Mouse (Mus musculus): ENCODE measurements around the gene Ndufaf2. TPM values are rescaled to one million over a fixed set of nuclear protein-coding genes. Genes with fewer than 3 reads are reported as not detected.

The Ndufaf2 gene
- polyA plus RNA-seq, 1 experiment from 2014 or later = 55.4 TPM

GRCm38 (mm10) chr13:108118188-108118587 lies 40.2 kb downstream of the Ndufaf2 start:
- Histone ChIP-seq H3K27me3 (replicated peaks) (no peaks in the 10 kb centered on the region), H3K4me1 (peaks cover 30% of the 10 kb centered on the region), H3K36me3 (no peaks in the 10 kb centered on the region), H3K27ac (replicated peaks) (no peak overlapping the region), H3K4me3 (no peak overlapping the region), H3K9ac (no peak overlapping the region), H3K4me2 (no peak overlapping the region), H3K9me3 (no peaks in the 10 kb centered on the region)
- 34% methylated on average over 1 of the region's 1 CpGs for WGBS
- no peak for ATAC-seq (ENCODE audit: extremely low read depth, insufficient number of reproducible peaks, low FRiP score, low TSS enrichment)

GRCm38 (mm10) chr13:108117654-108118053 lies 40.8 kb downstream of the Ndufaf2 start:
- Histone ChIP-seq H3K27ac (replicated peaks) (no peak overlapping the region), H3K27me3 (replicated peaks) (no peaks in the 10 kb centered on the region), H3K4me3 (no peak overlapping the region), H3K36me3 (no peaks in the 10 kb centered on the region), H3K9me3 (no peaks in the 10 kb centered on the region), H3K4me1 (peaks cover 30% of the 10 kb centered on the region), H3K4me2 (no peak overlapping the region), H3K9ac (no peak overlapping the region)
- no peak for ATAC-seq (ENCODE audit: extremely low read depth, insufficient number of reproducible peaks, low FRiP score, low TSS enrichment)

- no peak overlapping the region for H3K9ac ChIP-seq
- no peak overlapping the region for H3K27ac ChIP-seq (replicated peaks)
- no peak overlapping the region for H3K4me3 ChIP-seq
- no peaks in the 10 kb centered on the region for H3K27me3 ChIP-seq (replicated peaks)
- no peaks in the 10 kb centered on the region for H3K36me3 ChIP-seq
- 84% methylated on average over 3 of the region's 3 CpGs for WGBS
- H3K4me2 ChIP-seq = no peak overlapping the region
- ATAC-seq (ENCODE audit: extremely low read depth, insufficient number of reproducible peaks, low FRiP score, low TSS enrichment) = no peak
- H3K9me3 ChIP-seq = no peaks in the 10 kb centered on the region
- peaks cover 21% of the 10 kb centered on the region for H3K4me1 ChIP-seq
These were observed 44.2 kb downstream of the Ndufaf2 start for GRCm38 (mm10) chr13:108114257-108114656.

GRCm38 (mm10) chr13:108113536-108113935 lies 44.9 kb downstream of the Ndufaf2 start:
- Histone ChIP-seq H3K27me3 (replicated peaks) (no peaks in the 10 kb centered on the region), H3K27ac (replicated peaks) (no peak overlapping the region), H3K9ac (no peak overlapping the region), H3K4me1 (peaks cover 17% of the 10 kb centered on the region), H3K4me2 (no peak overlapping the region), H3K36me3 (no peaks in the 10 kb centered on the region), H3K4me3 (no peak overlapping the region), H3K9me3 (no peaks in the 10 kb centered on the region)
- 87% methylated on average over 5 of the region's 5 CpGs for WGBS
- no peak for ATAC-seq (ENCODE audit: extremely low read depth, insufficient number of reproducible peaks, low FRiP score, low TSS enrichment)

GRCm38 (mm10) chr13:108110929-108111328 lies 47.5 kb downstream of the Ndufaf2 start:
- H3K27ac ChIP-seq (replicated peaks) = no peak overlapping the region
- no peak overlapping the region for H3K4me3 ChIP-seq
- H3K27me3 ChIP-seq (replicated peaks) = no peaks in the 10 kb centered on the region
- H3K4me1 ChIP-seq = 0 out of 2 replicates have a peak, but pooled peaks cover 7% of the 10 kb centered on the region
- no peak for ATAC-seq (ENCODE audit: extremely low read depth, insufficient number of reproducible peaks, low FRiP score, low TSS enrichment)
- H3K4me2 ChIP-seq = no peak overlapping the region
- 73% methylated on average over 6 of the region's 6 CpGs for whole genome bisulfite sequencing
- H3K9ac ChIP-seq = no peak overlapping the region
- H3K36me3 ChIP-seq = no peaks in the 10 kb centered on the region
- no peaks in the 10 kb centered on the region for H3K9me3 ChIP-seq

- WGBS = 16% methylated on average over 2 of the region's 2 CpGs
- H3K36me3 ChIP-seq = no peaks in the 10 kb centered on the region
- H3K4me3 ChIP-seq = no peak overlapping the region
- no peaks in the 10 kb centered on the region for H3K9me3 ChIP-seq
- no peak overlapping the region for H3K9ac ChIP-seq
- peaks cover 20% of the 10 kb centered on the region for H3K4me1 ChIP-seq
- ATAC-seq (ENCODE audit: extremely low read depth, insufficient number of reproducible peaks, low FRiP score, low TSS enrichment) = no peak
- H3K27me3 ChIP-seq (replicated peaks) = no peaks in the 10 kb centered on the region
- H3K4me2 ChIP-seq = no peak overlapping the region
- H3K27ac ChIP-seq (replicated peaks) = no peak overlapping the region
These were observed 57.7 kb downstream of the Ndufaf2 start for GRCm38 (mm10) chr13:108100700-108101099.

- H3K9me3 ChIP-seq = no peaks in the 10 kb centered on the region
- ATAC-seq (ENCODE audit: extremely low read depth, insufficient number of reproducible peaks, low FRiP score, low TSS enrichment) = no peak
- no peak overlapping the region for H3K27ac ChIP-seq (replicated peaks)
- WGBS = 40% methylated on average over 7 of the region's 7 CpGs
- no peak overlapping the region for H3K4me3 ChIP-seq
- peak overlapping the region; percentile 42 for H3K4me2 ChIP-seq
- peaks cover 24% of the 10 kb centered on the region for H3K4me1 ChIP-seq
- H3K9ac ChIP-seq = no peak overlapping the region
- H3K36me3 ChIP-seq = no peaks in the 10 kb centered on the region
- H3K27me3 ChIP-seq (replicated peaks) = no peaks in the 10 kb centered on the region
These were observed 62.0 kb downstream of the Ndufaf2 start for GRCm38 (mm10) chr13:108096446-108096845.

GRCm38 (mm10) chr13:108095617-108096016 lies 62.8 kb downstream of the Ndufaf2 start:
- no peak for ATAC-seq (ENCODE audit: extremely low read depth, insufficient number of reproducible peaks, low FRiP score, low TSS enrichment)
- no peak overlapping the region for H3K9ac ChIP-seq
- 69% methylated on average over 7 of the region's 7 CpGs for WGBS
- H3K4me1 ChIP-seq = peaks cover 21% of the 10 kb centered on the region
- H3K4me3 ChIP-seq = no peak overlapping the region
- H3K36me3 ChIP-seq = no peaks in the 10 kb centered on the region
- no peaks in the 10 kb centered on the region for H3K9me3 ChIP-seq
- H3K27me3 ChIP-seq (replicated peaks) = no peaks in the 10 kb centered on the region
- no peak overlapping the region for H3K27ac ChIP-seq (replicated peaks)
- H3K4me2 ChIP-seq = no peak overlapping the region

- Histone ChIP-seq H3K9me3 (no peaks in the 10 kb centered on the region), H3K4me1 (peaks cover 16% of the 10 kb centered on the region), H3K9ac (no peak overlapping the region), H3K4me2 (no peak overlapping the region), H3K36me3 (no peaks in the 10 kb centered on the region), H3K27me3 (replicated peaks) (no peaks in the 10 kb centered on the region), H3K4me3 (no peak overlapping the region), H3K27ac (replicated peaks) (no peak overlapping the region)
- WGBS = 85% methylated on average over 5 of the region's 5 CpGs
- no peak for ATAC-seq (ENCODE audit: extremely low read depth, insufficient number of reproducible peaks, low FRiP score, low TSS enrichment)
These were observed 63.7 kb downstream of the Ndufaf2 start for GRCm38 (mm10) chr13:108094681-108095080.

- Histone ChIP-seq H3K9me3 (no peaks in the 10 kb centered on the region), H3K4me1 (peaks cover 16% of the 10 kb centered on the region), H3K9ac (no peak overlapping the region), H3K27ac (replicated peaks) (no peak overlapping the region), H3K27me3 (replicated peaks) (no peaks in the 10 kb centered on the region), H3K4me3 (no peak overlapping the region), H3K36me3 (no peaks in the 10 kb centered on the region), H3K4me2 (no peak overlapping the region)
- 89% methylated on average over 7 of the region's 7 CpGs for WGBS
- no peak for ATAC-seq (ENCODE audit: extremely low read depth, insufficient number of reproducible peaks, low FRiP score, low TSS enrichment)
These were observed 66.1 kb downstream of the Ndufaf2 start for GRCm38 (mm10) chr13:108092290-108092689.

GRCm38 (mm10) chr13:108086724-108087123 lies 71.7 kb downstream of the Ndufaf2 start:
- Histone ChIP-seq H3K9ac (no peak overlapping the region), H3K4me2 (no peak overlapping the region), H3K4me1 (no peaks in the 10 kb centered on the region), H3K9me3 (no peaks in the 10 kb centered on the region), H3K27ac (replicated peaks) (no peak overlapping the region), H3K36me3 (no peaks in the 10 kb centered on the region), H3K4me3 (no peak overlapping the region), H3K27me3 (replicated peaks) (no peaks in the 10 kb centered on the region)
- ATAC-seq (ENCODE audit: extremely low read depth, insufficient number of reproducible peaks, low FRiP score, low TSS enrichment) = no peak
- 64% methylated on average over 4 of the region's 4 CpGs for WGBS

GRCm38 (mm10) chr13:108086036-108086435 lies 72.4 kb downstream of the Ndufaf2 start:
- no peak overlapping the region for H3K4me2 ChIP-seq

More at GRCm38 (mm10) chr13:108086036-108086435, 72.4 kb downstream of the Ndufaf2 start:
- Histone ChIP-seq H3K9me3 (no peaks in the 10 kb centered on the region), H3K9ac (no peak overlapping the region), H3K4me1 (no peaks in the 10 kb centered on the region), H3K27ac (replicated peaks) (no peak overlapping the region), H3K4me3 (no peak overlapping the region), H3K36me3 (no peaks in the 10 kb centered on the region), H3K27me3 (replicated peaks) (no peaks in the 10 kb centered on the region)
- 79% methylated on average over 5 of the region's 5 CpGs for WGBS
- no peak for ATAC-seq (ENCODE audit: extremely low read depth, insufficient number of reproducible peaks, low FRiP score, low TSS enrichment)

All from heart, embryonic 13.5 days (tissue).